Mouse (Mus musculus) E14TG2a.4 (cell line): ENCODE measurements around the gene Apobec1.

ENCODE experiments used
- CTCF ChIP-seq: conservative IDR thresholded peaks from 2 replicates; pipeline ENCODE4 v1.5.1; 2014; ENCODE audit warnings: low read length
- NANOG ChIP-seq: IDR thresholded peaks from 2 replicates; pipeline ENCODE4 v1.6.1; 2014; ENCODE audit warnings: borderline replicate concordance, low read length, mixed read lengths
- POU5F1 ChIP-seq: IDR thresholded peaks from 2 replicates; pipeline ENCODE4 v1.6.1; 2014; ENCODE audit warnings: low read length, borderline replicate concordance

DNA sequence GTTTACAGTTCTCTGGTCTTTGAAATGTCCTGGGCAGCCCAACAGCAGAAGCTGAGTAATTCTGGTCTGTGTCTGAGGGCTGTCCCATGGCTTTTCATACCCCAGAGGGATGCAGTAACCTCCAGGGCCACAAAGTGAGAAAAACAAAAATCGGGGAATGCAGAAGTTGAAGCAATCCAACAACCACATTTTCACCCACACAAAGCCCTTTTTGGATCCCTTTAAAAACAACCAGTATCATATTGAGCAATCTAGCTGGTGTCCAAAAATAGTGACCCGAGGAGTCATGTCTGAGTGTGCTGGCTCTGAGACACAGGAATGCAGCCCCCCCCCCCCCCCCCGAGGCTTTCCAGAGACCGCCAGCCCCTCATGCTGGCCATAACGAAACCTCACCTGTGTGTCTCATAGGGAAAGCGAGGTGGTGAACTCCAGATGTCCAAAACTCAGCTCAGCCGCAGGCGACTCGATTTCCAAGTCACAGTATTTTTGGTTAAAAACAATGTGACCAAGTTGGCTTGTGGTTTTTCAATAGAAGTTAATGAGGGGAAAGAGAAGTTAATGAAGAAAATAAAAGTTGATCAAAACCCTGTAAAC is 56.9 kb downstream of the Apobec1 start:
- TF ChIP-seq CTCF (no peak), POU5F1 (no peak), NANOG (no peak)
